Mouse (Mus musculus): ENCODE results near the gene Efcab11.
"Not testable (repeated sequence)": the region's sequence is repeated elsewhere in the genome, so short reads cannot be mapped to it uniquely, and the experiment has no call there.

Gene Efcab11

GRCm38 (mm10) chr12:99873443-99873842, 10.8 kb downstream of the Efcab11 start:
- DNase-seq = no peak

GRCm38 (mm10) chr12:99868821-99869220, 15.4 kb downstream of the Efcab11 start:
- DNase-seq = no peak

- no peak for DNase-seq
These were observed 19.6 kb downstream of the Efcab11 start for GRCm38 (mm10) chr12:99864613-99865012.

GRCm38 (mm10) chr12:99860981-99861380, 23.3 kb downstream of the Efcab11 start:
- no peak for DNase-seq

- DNase-seq = no peak
These were observed 24.7 kb downstream of the Efcab11 start for GRCm38 (mm10) chr12:99859391-99860100.

- no peak for DNase-seq
These were observed 25.6 kb downstream of the Efcab11 start for GRCm38 (mm10) chr12:99858664-99859063.

- no peak for DNase-seq
These were observed 28.2 kb downstream of the Efcab11 start for GRCm38 (mm10) chr12:99856011-99856410.

- DNase-seq = no peak
These were observed 30.6 kb downstream of the Efcab11 start for GRCm38 (mm10) chr12:99853323-99854258.

GRCm38 (mm10) chr12:99849996-99850395, 34.2 kb downstream of the Efcab11 start:
- DNase-seq = no peak

- no peak for DNase-seq
These were observed 39.3 kb downstream of the Efcab11 start for GRCm38 (mm10) chr12:99844951-99845350.

- no peak for DNase-seq
These were observed 45.5 kb downstream of the Efcab11 start for GRCm38 (mm10) chr12:99838703-99839102.

GRCm38 (mm10) chr12:99838109-99838508, 46.1 kb downstream of the Efcab11 start:
- DNase-seq = no peak

- no peak for DNase-seq
These were observed 46.7 kb downstream of the Efcab11 start for GRCm38 (mm10) chr12:99837528-99837927.

- peak; percentile 8 for DNase-seq
These were observed 47.7 kb downstream of the Efcab11 start for GRCm38 (mm10) chr12:99836404-99837131.

GRCm38 (mm10) chr12:99833476-99833875, 50.8 kb downstream of the Efcab11 start:
- DNase-seq = no peak

- no peak for DNase-seq
These were observed 61.6 kb downstream of the Efcab11 start for GRCm38 (mm10) chr12:99822591-99822990.

- DNase-seq = no peak
These were observed 62.8 kb downstream of the Efcab11 start for GRCm38 (mm10) chr12:99821309-99821934.

- DNase-seq = no peak
These were observed 64.9 kb downstream of the Efcab11 start for GRCm38 (mm10) chr12:99819186-99819974.

GRCm38 (mm10) chr12:99818006-99818405, 66.2 kb downstream of the Efcab11 start:
- not testable (repeated sequence) for DNase-seq

- DNase-seq = no peak
These were observed 69.0 kb downstream of the Efcab11 start for GRCm38 (mm10) chr12:99815244-99815643.

- no peak for DNase-seq
These were observed 76.3 kb downstream of the Efcab11 start for GRCm38 (mm10) chr12:99807891-99808290.

GRCm38 (mm10) chr12:99806741-99807140, 77.5 kb downstream of the Efcab11 start:
- not testable (repeated sequence) for DNase-seq
